Mouse (Mus musculus): ENCODE results near the gene Kpna2.

DNA sequence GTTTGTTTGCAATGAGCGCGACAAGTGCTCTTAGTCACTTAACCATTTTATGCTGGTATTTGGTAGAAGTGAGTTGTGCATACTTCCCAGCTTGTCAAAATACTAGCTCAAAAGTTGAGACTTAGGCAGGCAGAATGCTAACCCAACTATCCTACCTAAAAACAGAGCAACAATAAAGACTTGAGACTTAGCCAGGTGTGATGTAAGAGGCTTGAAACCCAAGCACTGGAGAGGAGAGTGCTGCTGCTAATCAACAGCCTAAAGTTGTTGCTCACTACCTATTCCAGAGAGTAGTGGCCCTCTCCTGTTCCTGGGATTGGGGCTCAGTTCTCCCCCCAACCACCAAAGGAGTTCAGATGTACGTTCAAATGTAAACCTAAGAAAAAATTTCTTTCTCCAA lies 11.1 kb upstream of the Kpna2 start:
- TF ChIP-seq CTCF (IDR thresholded peaks at IDR 0.05; ENCODE audit: control insufficient read depth, insufficient read depth, insufficient read length) = no peak
- TF ChIP-seq MAX (IDR thresholded peaks at IDR 0.05) = no peak

Data from C2C12 (cell line).